Mouse (Mus musculus) brain, embryonic 18.5 days (tissue): Measurements from ENCODE around the gene Gm12185.
"Not testable (repeated sequence)": the region's sequence is repeated elsewhere in the genome, so short reads cannot be mapped to it uniquely, and the experiment has no call there.

Source experiments
- DNase-seq: peaks from one replicate; pipeline ENCODE4 v3.0.0-alpha.2; 2012; ENCODE audit warnings: low read depth, low spot score

The Gm12185 gene

DNA sequence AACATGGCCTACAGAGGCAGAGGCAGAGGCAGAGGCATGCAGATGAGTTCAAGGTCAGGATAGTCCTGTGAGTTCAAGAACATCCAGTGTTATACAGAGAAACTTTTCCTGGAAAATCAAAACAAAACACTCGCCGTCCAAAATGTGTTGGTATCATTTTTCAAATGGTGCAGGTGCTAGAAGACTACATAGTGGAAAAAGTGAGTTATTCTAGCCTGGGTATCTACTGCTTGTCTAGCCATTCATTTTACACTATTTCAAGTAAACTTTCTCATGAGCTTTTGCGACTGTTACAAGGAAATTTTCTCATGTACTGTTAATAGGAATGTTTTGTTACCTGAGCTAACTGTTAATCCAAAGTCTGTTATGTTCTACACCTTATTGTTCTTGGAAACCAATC, 73.6 kb downstream of the Gm12185 start:
- no peak for DNase-seq

DNA sequence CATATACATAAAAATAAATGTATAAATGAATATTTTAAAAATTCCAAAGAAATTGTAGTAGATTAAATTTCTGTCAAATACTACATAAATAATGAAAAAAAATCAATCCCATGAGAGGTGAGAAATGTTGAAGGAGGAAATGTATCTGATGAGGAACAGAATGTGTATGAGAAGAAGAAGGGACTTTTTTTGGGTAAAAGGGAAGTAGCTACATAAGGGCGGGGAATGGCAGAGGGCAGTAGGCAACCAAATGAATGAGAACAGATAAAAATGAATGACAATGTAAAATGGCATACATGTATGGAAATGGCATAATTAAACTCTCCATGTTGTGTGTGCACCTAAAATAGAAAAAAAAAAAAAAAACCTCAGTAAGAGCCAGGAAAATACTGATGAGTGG, 78.4 kb downstream of the Gm12185 start:
- no peak for DNase-seq

- no peak for DNase-seq
These were observed 83.6 kb downstream of the Gm12185 start for GRCm38 (mm10) chr11:48908459-48908858.

- no peak for DNase-seq
These were observed 90.0 kb downstream of the Gm12185 start, which contains the start of gene Gm5431 for GRCm38 (mm10) chr11:48902021-48902420. Gene Gm5431, minus strand, starts transcription at chr11:48902214.

- DNase-seq = not testable (repeated sequence)
These were observed 90.5 kb downstream of the Gm12185 start for GRCm38 (mm10) chr11:48901567-48901930.

DNA sequence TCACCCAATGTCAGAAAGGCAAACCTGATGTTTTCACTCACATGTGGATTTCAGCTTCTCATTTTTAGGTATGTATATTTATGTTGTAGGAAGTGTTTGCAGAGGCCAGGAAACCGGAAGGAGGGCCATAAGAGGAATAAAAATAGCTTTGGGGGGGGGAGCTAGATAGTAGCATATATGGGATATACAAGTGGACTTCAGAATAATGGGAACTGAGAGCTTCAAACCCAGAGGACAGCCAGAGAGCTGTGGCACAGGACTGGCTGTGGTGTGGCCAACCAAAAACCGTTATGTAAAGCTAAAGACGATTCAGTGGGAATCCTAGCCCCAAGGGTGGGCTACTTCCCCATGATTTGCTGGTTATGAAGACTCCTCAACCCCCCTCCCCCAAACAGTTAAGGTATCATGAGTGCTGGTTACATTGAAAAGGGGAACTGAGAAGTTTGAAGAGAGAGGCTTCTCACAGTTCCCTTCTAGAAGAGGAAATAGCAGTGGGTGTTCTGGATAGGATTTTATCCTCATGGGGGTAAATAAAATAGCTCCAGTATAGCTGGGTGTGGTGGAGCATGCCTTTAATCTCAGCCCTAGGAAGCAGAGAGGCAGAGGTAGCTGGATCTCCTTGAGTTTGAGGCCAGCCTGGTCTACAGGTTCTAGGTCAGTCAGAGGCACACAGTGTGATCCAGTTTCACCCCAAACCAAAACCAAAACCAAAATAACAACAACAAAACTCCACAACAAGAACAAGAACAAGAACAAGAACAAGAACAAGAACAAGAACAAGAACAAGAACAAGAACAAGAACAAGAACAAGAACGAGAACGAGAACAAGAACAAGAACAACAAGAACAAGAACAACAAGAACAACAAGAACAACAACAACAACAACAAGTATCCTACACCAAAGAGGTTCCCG, 91.1 kb downstream of the Gm12185 start:
- not testable (repeated sequence) for DNase-seq

DNA sequence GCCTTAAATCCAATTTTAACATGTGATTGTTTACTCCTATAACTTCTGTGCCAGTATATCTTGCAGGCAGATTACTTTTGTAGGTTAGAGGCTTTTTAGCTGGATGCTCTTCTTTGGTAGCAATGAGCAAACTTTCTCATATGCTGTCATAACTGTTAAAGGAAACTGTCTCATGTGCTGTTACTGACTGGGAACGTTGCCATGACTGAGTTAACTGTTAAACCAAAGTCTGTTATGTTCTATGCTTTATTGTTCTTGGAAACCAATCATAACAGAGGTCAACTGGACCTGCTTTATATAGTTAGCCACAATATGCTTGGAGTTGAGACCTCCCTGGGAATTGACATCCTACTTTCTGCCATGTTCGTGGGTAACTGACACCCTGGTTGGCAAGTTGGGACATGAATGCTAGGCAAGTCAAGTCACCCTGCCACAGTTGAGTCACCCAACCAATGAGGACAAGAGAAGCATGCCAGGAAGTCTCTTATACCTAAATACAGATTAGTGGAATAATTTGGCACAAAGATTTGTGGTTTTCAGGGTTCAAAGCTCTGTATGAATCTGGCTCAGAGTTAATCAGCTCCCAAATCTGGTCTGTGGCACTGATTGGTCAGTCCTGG, 93.1 kb downstream of the Gm12185 start:
- DNase-seq = no peak

- no peak for DNase-seq
These were observed 115.3 kb downstream of the Gm12185 start for GRCm38 (mm10) chr11:48876680-48877079.

DNA sequence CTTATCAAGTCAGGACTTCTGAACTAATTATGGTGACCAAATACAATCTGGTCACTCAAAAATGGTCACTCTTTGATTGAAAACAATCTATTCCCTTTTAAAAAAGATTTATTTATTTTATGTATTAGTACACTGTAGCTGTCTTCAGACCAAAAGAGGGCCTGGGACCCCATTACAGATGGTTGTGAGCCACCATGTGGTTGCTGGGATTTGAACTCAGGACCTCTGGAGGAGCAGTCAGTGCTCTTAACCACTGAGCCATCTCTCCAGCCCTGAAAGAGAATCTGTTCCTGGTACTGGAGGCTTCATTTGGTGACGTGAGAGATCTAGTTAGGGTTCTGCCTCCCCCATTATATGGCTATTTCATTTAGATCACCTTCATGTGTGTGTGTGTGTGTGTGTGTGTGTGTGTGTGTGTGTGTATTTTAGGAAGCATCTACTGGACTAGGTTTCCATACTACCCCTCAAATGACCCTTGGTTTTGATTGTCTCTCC, 116.6 kb downstream of the Gm12185 start:
- not testable (repeated sequence) for DNase-seq

- no peak for DNase-seq
These were observed 117.6 kb downstream of the Gm12185 start for GRCm38 (mm10) chr11:48874465-48874864.

- no peak for DNase-seq
These were observed 118.3 kb downstream of the Gm12185 start for GRCm38 (mm10) chr11:48873591-48874290.

GRCm38 (mm10) chr11:48872695-48873300, 119.2 kb downstream of the Gm12185 start:
- DNase-seq = no peak

- no peak for DNase-seq
These were observed 120.0 kb downstream of the Gm12185 start for GRCm38 (mm10) chr11:48871817-48872541.

DNA sequence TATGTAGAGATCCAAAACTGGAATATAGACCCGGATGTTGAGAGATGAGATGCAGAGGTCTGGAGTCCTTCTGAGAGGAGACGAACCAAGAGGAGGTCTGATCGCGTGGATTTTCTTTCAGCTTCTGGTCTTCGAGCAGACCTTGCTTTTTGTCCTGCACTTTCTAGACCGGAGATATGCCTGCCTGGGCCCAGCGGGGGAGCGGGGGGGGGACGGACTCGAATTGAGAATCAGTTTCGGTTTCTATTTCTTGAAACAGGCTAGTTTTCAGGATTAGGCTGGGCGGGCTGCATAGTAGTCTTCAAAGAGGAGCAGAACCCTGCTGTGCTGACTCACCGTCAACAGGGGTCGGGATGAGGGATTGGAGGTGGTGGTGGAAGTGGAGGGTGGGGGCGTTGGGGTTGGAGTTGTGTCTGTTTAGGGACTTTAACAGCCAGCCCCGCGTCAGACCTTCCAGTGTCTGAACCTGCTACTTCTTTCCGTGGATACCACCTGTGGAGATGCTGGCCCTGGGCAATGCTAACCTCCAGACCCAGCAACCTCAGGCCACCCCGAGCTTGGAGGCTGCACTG, 120.7 kb downstream of the Gm12185 start, which contains the start of gene Irgm1:
TSS of gene Irgm1 (minus strand) at position 483 of the 572 bp plus-strand sequence.
- DNase-seq = no peak

GRCm38 (mm10) chr11:48870781-48871180, 121.2 kb downstream of the Gm12185 start:
- DNase-seq = no peak

DNA sequence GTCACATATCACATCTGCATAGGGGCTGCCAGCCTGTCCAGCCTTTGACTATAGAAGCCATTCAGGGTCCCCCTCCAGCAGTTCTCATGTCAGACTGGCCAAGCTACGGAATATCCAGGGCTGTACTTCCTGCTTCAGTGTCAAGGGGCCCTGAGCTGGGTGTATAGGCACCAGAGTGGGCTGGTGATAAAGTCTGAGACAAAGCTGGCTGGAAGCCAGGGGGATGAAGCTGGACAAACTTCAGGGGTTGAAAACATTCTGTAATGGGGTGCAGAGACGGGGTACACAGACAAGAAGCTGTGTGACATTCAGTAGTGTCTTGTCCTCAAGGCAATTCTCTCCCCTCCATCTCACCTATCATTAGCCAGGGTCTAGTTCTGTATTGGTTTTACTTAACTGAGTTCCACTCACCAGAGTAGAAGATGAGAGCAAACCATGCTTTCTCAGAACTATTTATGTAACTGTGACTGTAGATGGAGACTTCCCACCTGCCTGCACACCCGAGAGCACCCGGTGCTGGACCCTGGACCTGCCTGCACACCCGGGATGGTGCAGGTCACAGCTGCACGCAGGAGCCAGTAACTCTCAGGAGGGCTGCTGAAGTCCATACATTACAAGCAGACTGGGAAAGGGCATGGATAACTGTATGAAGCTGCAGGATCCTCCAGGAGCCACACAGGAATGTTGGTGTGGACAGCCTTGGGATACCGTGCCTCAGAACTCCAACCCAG, 122.5 kb downstream of the Gm12185 start:
- DNase-seq = no peak

DNA sequence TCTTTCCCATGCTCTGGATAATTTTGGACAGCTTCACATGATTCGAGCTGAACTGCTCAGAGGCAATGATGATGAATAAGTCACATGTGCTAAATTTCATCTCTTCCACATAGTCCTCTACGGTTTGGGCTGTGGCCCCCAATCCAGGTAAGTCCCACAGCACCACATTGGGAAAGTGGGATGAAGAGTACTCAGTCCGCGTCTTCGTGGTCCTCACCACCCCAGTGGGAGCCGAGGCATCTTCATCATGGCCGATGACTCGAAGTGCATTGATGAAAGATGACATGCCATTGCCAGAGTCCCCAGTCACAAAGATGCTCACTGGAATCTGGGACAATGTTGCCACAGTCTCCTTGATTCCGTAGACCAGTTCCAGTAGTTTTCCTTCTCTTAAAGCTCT, 125.5 kb downstream of the Gm12185 start:
- DNase-seq = no peak

- DNase-seq = no peak
These were observed 128.2 kb downstream of the Gm12185 start for GRCm38 (mm10) chr11:48863808-48864207.

DNA sequence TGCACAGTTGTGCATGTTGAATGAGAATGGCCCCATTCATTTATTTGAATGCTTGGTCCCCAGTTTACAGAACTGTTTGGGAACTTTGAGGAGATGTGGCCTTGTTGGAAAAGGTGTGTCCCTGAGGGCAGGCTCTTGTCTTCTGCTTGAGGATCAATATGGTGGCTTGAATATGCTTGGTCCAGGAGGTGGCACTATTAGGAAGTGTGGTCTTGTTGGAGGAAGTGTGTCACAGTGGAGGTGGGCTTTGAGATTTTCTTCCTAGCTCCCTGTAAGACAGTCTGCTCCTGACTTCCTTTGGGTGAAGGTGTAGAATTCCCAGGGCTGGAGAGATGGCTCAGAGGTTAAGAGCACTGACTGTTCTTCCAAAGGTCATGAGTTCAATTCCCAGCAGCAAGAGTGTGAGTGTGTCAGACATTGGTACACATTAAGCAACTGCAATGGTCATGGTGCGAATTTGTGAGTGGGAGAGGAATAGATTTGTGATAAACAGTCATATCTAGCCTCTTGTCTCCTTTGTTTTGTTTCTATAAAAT, 129.2 kb downstream of the Gm12185 start:
- DNase-seq = no peak

DNA sequence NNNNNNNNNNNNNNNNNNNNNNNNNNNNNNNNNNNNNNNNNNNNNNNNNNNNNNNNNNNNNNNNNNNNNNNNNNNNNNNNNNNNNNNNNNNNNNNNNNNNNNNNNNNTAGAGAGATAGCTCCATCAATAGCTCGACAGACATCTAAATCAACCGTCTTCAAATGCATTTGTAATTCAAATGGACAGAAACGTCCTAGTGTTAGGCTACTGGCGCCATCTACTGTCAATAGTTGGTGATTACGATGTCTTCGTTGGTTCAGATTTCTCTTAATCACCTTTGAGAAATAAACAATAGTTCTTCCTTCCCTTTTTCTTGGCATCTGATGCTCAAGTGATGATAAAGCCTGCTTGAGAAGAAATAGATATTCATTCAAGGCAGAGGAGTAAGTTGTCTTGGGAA, 133.0 kb downstream of the Gm12185 start:
- no peak for DNase-seq
